Mouse (Mus musculus): ENCODE results near the gene Rhbdd3. TPM values are rescaled to one million over a fixed set of nuclear protein-coding genes. Genes with fewer than 3 reads are reported as not detected.

Gene Rhbdd3
- polyA plus RNA-seq, 1 experiment from 2014 or later: 17.1 TPM

GRCm38 (mm10) chr11:5063561-5064281, 35.0 kb upstream of the Rhbdd3 start:
- peak overlapping the region; percentile 34; the same call in 1 of the 2 replicates for H3K9ac ChIP-seq (ENCODE audit: low read depth, low read length)
- WGBS: 58% methylated on average over 31 of the region's 31 CpGs
- TF ChIP-seq CTCF (IDR thresholded peaks at IDR 0.05; ENCODE audit: low read depth): no peak

GRCm38 (mm10) chr11:5064282-5065055, 34.3 kb upstream of the Rhbdd3 start:
- peak overlapping the region; percentile 71 for H3K4me3 ChIP-seq (ENCODE audit: low read depth, low read length)
- peak overlapping the region; percentile 94 for H3K4me2 ChIP-seq (replicated peaks; ENCODE audit: low read depth)
- peak overlapping the region; percentile 68; the same call in 1 of the 2 replicates for H3K27ac ChIP-seq (ENCODE audit: low read depth, low read length)
- peaks cover 21% of the 10 kb centered on the region; the same call in 1 of the 2 replicates for H3K36me3 ChIP-seq (ENCODE audit: control insufficient read depth, insufficient read depth)
- H3K9ac ChIP-seq (ENCODE audit: low read depth, low read length): peak overlapping the region; percentile 67
- no peak for ATAC-seq
- H3K27me3 ChIP-seq (replicated peaks; ENCODE audit: control insufficient read depth, insufficient read depth, low read length): peaks cover 11% of the 10 kb centered on the region
- WGBS: 21% methylated on average over 38 of the region's 38 CpGs
- no peaks in the 10 kb centered on the region for H3K9me3 ChIP-seq (ENCODE audit: control insufficient read depth)
- peaks cover 18% of the 10 kb centered on the region for H3K4me1 ChIP-seq (replicated peaks; ENCODE audit: control insufficient read depth, insufficient read depth, low read length)
- TF ChIP-seq CTCF (IDR thresholded peaks at IDR 0.05; ENCODE audit: low read depth): no peak

More at GRCm38 (mm10) chr11:5063561-5064281, 35.0 kb upstream of the Rhbdd3 start:
- peaks cover 19% of the 10 kb centered on the region for H3K27me3 ChIP-seq (replicated peaks; ENCODE audit: control insufficient read depth, insufficient read depth, low read length)
- H3K4me3 ChIP-seq (ENCODE audit: low read depth, low read length): peak overlapping the region; percentile 71
- ATAC-seq: no peak
- no peak overlapping the region for H3K27ac ChIP-seq (ENCODE audit: low read depth, low read length)
- H3K4me1 ChIP-seq (replicated peaks; ENCODE audit: control insufficient read depth, insufficient read depth, low read length): peaks cover 18% of the 10 kb centered on the region
- H3K9me3 ChIP-seq (ENCODE audit: control insufficient read depth): no peaks in the 10 kb centered on the region
- H3K4me2 ChIP-seq (replicated peaks; ENCODE audit: low read depth): peak overlapping the region; percentile 94
- peaks cover 13% of the 10 kb centered on the region; the same call in 1 of the 2 replicates for H3K36me3 ChIP-seq (ENCODE audit: control insufficient read depth, insufficient read depth)

GRCm38 (mm10) chr11:5065056-5065821, 33.5 kb upstream of the Rhbdd3 start, which contains the start of gene Gas2l1:
Gene Gas2l1, minus strand, starts transcription at chr11:5065327.
- peak; percentile 81 for TF ChIP-seq CTCF (IDR thresholded peaks at IDR 0.05; ENCODE audit: low read depth)
- no peaks in the 10 kb centered on the region for H3K9me3 ChIP-seq (ENCODE audit: control insufficient read depth)
- peak within 1 kb of the TSS; percentile 68; the same call in 1 of the 2 replicates for H3K27ac ChIP-seq (ENCODE audit: low read depth, low read length)
- ATAC-seq: peak; percentile 72
- peaks cover 6% of the 10 kb centered on the region; the same call in 1 of the 2 replicates for H3K27me3 ChIP-seq (replicated peaks; ENCODE audit: control insufficient read depth, insufficient read depth, low read length)
- peak within 1 kb of the TSS; percentile 71 for H3K4me3 ChIP-seq (ENCODE audit: low read depth, low read length)
- H3K4me1 ChIP-seq (replicated peaks; ENCODE audit: control insufficient read depth, insufficient read depth, low read length): peaks cover 18% of the 10 kb centered on the region
- peak within 1 kb of the TSS; percentile 67 for H3K9ac ChIP-seq (ENCODE audit: low read depth, low read length)
- H3K36me3 ChIP-seq (ENCODE audit: control insufficient read depth, insufficient read depth): peaks cover 25% of the 10 kb centered on the region
- H3K4me2 ChIP-seq (replicated peaks; ENCODE audit: low read depth): peak within 1 kb of the TSS; percentile 94
- WGBS: under 1% methylated on average over 50 of the region's 50 CpGs

- no peak for ATAC-seq
- no peaks in the 10 kb centered on the region for H3K9me3 ChIP-seq (ENCODE audit: control insufficient read depth)
- H3K27me3 ChIP-seq (replicated peaks; ENCODE audit: control insufficient read depth, insufficient read depth, low read length): no peaks in the 10 kb centered on the region
- H3K4me2 ChIP-seq (replicated peaks; ENCODE audit: low read depth): no peak overlapping the region
- TF ChIP-seq CTCF (IDR thresholded peaks at IDR 0.05; ENCODE audit: low read depth): no peak
- peaks cover 40% of the 10 kb centered on the region for H3K36me3 ChIP-seq (ENCODE audit: control insufficient read depth, insufficient read depth)
- H3K4me3 ChIP-seq (ENCODE audit: low read depth, low read length): no peak overlapping the region
- H3K27ac ChIP-seq (ENCODE audit: low read depth, low read length): no peak overlapping the region
- H3K4me1 ChIP-seq (replicated peaks; ENCODE audit: control insufficient read depth, insufficient read depth, low read length): peaks cover 17% of the 10 kb centered on the region
- H3K9ac ChIP-seq (ENCODE audit: low read depth, low read length): no peak overlapping the region
Measured at GRCm38 (mm10) chr11:5067063-5067462, 31.7 kb upstream of the Rhbdd3 start.

- H3K9me3 ChIP-seq (ENCODE audit: control insufficient read depth): no peaks in the 10 kb centered on the region
- H3K9ac ChIP-seq (ENCODE audit: low read depth, low read length): no peak overlapping the region
- no peak overlapping the region for H3K4me3 ChIP-seq (ENCODE audit: low read depth, low read length)
- peaks cover 9% of the 10 kb centered on the region for H3K4me1 ChIP-seq (replicated peaks; ENCODE audit: control insufficient read depth, insufficient read depth, low read length)
- WGBS: 64% methylated on average over 9 of the region's 9 CpGs
- ATAC-seq: no peak
- no peaks in the 10 kb centered on the region for H3K27me3 ChIP-seq (replicated peaks; ENCODE audit: control insufficient read depth, insufficient read depth, low read length)
- TF ChIP-seq CTCF (IDR thresholded peaks at IDR 0.05; ENCODE audit: low read depth): no peak
- no peak overlapping the region for H3K4me2 ChIP-seq (replicated peaks; ENCODE audit: low read depth)
- peak overlapping the region; percentile 54; the same call in 1 of the 2 replicates for H3K27ac ChIP-seq (ENCODE audit: low read depth, low read length)
- H3K36me3 ChIP-seq (ENCODE audit: control insufficient read depth, insufficient read depth): peaks cover 52% of the 10 kb centered on the region
Measured at GRCm38 (mm10) chr11:5068126-5068971, 30.4 kb upstream of the Rhbdd3 start.
